Mouse (Mus musculus) olfactory bulb, adult 2 months (tissue): Measurements from ENCODE around the gene Taf10.

Experiments used
- CTCF ChIP-seq: fragments of 200-500 bp; IDR thresholded peaks from 2 replicates; pipeline ENCODE4 v1.5.1; 2012; ENCODE audit warnings: low read depth, mild to moderate bottlenecking, low read length, moderate library complexity; ENCODE audit not compliant: insufficient read depth
- POLR2A ChIP-seq: fragments of 200-500 bp; IDR thresholded peaks from 2 replicates; pipeline ENCODE4 v1.6.1; 2012; ENCODE audit warnings: mild to moderate bottlenecking, low read depth, low read length, moderate library complexity; ENCODE audit not compliant: insufficient read depth

GRCm38 (mm10) chr7:105703816-105704215, 40.3 kb downstream of the Taf10 start:
- no peak for TF ChIP-seq CTCF
- no peak for TF ChIP-seq POLR2A
